Mouse (Mus musculus) fat pad, adult 2 months (tissue): Measurements from ENCODE around the gene Gm13285.
"Not testable (repeated sequence)": the region's sequence is repeated elsewhere in the genome, so short reads cannot be mapped to it uniquely, and the experiment has no call there.

Experiments
- DNase-seq: peaks from one replicate; pipeline ENCODE4 v3.0.0-alpha.2; 2011; ENCODE audit warnings: low read depth, low spot score; ENCODE audit errors: extremely low read depth

The Gm13285 gene

DNA sequence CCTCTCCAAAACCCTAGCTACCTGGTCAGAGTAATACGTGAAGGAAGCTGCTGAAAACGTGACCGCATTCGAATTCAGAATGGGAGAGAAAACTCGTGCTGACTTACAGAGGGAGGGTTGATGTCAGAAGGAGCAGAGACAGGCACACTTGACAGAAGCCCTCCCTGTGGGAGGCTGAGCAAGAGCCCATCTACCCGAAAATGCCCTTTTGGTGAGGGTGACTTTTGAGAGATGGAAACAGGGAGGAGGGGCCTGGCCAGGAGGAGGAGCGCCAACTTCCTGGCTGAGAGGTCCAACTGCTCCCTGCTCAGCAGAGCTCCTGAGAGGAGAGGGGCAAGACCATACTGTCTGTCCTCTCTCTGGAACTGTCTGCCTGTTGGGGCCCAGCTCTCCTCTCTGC lies at the start of gene Gm13285:
Gene Gm13285 (plus strand): TSS at position 301 of the 400 bp plus-strand sequence.
- DNase-seq: not testable (repeated sequence)

GRCm38 (mm10) chr4:88749926-88750325 lies 49.5 kb upstream of the Gm13285 start:
- no peak for DNase-seq

DNA sequence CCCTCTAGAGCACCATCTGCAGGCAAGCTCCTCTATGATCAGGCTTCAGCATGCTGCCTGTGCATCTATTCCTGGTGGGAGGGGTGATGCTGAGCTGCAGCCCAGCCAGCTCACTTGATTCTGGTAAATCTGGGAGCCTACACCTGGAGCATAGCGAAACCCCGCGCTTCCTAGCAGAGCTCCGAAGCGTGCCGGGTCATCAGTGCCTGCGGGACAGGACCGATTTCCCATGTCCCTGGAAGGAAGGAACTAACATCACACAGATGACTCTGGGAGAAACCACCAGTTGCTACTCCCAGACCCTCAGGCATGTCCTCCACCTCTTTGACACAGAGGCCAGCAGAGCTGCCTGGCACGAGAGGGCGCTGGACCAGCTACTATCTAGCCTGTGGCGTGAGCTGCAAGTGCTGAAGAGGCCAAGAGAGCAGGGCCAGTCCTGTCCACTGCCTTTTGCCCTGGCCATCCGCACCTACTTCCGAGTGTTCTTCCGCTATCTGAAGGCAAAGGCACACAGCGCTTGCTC lies 44.6 kb upstream of the Gm13285 start, which contains the start of gene Gm13271:
Gene Gm13271 (plus strand): TSS at position 51 of the 523 bp plus-strand sequence.
- not testable (repeated sequence) for DNase-seq

GRCm38 (mm10) chr4:88756581-88757513 lies 42.6 kb upstream of the Gm13285 start:
- not testable (repeated sequence) for DNase-seq

DNA sequence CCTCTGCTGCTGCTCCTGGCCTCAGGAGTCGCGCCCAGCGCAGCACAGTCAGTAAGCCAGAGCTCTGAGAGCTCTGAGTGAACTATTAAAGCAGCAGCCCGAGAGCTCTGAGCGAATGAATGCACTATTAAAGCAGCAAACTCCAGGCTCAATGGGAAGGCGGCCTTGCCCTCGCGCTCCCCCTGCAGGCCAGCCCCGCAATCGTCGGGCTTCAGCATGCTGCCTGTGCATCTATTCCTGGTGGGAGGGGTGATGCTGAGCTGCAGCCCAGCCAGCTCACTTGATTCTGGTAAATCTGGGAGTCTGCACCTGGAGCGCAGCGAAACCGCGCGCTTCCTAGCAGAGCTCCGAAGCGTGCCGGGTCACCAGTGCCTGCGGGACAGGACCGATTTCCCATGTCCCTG lies 41.8 kb upstream of the Gm13285 start:
- DNase-seq: not testable (repeated sequence)

DNA sequence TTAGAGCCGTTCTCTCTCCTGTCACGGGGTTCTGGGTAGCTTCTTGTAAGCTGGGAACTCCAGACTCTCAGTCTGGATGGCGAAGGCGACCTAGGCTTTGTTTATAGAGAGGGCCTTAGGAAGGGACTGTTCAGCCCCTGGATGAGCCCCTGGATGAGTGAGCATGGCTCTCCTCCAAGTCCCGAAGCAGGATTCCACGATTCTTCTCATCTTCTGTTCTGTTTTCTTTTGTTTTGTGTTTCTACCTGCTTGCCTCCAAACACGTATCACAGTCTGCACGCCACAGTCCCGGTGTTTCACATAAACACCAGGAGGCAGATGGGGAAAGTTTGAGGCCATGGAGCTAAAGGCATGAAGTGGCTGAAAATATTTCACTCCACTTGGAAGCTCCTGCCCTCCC lies 40.7 kb upstream of the Gm13285 start:
- not testable (repeated sequence) for DNase-seq

GRCm38 (mm10) chr4:88759610-88760268 lies 39.7 kb upstream of the Gm13285 start, which contains the start of gene Gm13283:
Gm13283 (plus strand) TSS chr4:88760119.
- DNase-seq: not testable (repeated sequence)

DNA sequence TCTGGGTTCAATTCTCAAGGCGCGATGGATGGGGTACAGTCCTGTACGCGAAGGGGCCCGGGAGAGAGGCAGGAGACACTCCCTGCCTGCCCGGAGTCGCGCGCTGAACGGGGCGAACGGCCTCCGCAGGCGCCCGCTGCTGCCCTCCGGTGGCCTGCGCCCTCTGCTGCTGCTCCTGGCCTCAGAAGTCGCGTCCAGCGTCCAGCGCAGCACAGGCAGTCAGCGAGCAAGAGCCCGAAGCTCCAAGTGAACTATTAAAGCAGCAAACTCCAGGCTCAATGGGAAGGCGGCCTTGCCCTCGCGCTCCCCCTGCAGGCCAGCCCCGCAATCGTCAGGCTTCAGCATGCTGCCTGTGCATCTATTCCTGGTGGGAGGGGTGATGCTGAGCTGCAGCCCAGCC lies 39.0 kb upstream of the Gm13285 start:
- not testable (repeated sequence) for DNase-seq

GRCm38 (mm10) chr4:88761776-88762175 lies 37.7 kb upstream of the Gm13285 start:
- DNase-seq: not testable (repeated sequence)

- not testable (repeated sequence) for DNase-seq
These were observed 37.1 kb upstream of the Gm13285 start for GRCm38 (mm10) chr4:88762341-88762740.

GRCm38 (mm10) chr4:88763384-88764018 lies 36.0 kb upstream of the Gm13285 start:
- not testable (repeated sequence) for DNase-seq

DNA sequence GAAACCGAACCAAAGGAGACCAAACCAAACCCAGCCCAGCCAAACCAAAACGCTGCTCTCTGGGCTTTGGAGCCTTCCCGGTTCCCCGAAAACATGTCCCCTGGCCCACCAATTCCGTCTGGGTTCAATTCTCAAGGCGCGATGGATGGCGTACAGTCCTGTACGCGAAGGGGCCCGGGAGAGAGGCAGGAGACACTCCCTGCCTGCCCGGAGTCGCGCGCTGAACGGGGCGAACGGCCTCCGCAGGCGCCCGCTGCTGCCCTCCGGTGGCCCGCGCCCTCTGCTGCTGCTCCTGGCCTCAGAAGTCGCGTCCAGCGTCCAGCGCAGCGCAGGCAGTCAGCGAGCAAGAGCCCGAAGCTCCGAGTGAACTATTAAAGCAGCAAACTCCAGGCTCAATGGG lies 25.9 kb upstream of the Gm13285 start, which contains the start of gene Gm13290:
Gene Gm13290 (plus strand): TSS at position 301 of the 400 bp plus-strand sequence.
- not testable (repeated sequence) for DNase-seq

DNA sequence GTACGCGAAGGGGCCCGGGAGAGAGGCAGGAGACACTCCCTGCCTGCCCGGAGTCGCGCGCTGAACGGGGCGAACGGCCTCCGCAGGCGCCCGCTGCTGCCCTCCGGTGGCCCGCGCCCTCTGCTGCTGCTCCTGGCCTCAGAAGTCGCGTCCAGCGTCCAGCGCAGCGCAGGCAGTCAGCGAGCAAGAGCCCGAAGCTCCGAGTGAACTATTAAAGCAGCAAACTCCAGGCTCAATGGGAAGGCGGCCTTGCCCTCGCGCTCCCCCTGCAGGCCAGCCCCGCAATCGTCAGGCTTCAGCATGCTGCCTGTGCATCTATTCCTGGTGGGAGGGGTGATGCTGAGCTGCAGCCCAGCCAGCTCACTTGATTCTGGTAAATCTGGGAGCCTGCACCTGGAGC lies 22.8 kb upstream of the Gm13285 start, which contains the start of gene Gm13289:
Gene Gm13289 (plus strand): TSS at position 301 of the 400 bp plus-strand sequence.
- DNase-seq: not testable (repeated sequence)

DNA sequence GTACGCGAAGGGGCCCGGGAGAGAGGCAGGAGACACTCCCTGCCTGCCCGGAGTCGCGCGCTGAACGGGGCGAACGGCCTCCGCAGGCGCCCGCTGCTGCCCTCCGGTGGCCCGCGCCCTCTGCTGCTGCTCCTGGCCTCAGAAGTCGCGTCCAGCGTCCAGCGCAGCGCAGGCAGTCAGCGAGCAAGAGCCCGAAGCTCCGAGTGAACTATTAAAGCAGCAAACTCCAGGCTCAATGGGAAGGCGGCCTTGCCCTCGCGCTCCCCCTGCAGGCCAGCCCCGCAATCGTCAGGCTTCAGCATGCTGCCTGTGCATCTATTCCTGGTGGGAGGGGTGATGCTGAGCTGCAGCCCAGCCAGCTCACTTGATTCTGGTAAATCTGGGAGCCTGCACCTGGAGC lies 19.9 kb upstream of the Gm13285 start, which contains the start of gene Gm13272:
Gene Gm13272 (plus strand): TSS at position 301 of the 400 bp plus-strand sequence.
- DNase-seq: not testable (repeated sequence)

- not testable (repeated sequence) for DNase-seq
These were observed 19.1 kb upstream of the Gm13285 start for GRCm38 (mm10) chr4:88780320-88780719.

DNA sequence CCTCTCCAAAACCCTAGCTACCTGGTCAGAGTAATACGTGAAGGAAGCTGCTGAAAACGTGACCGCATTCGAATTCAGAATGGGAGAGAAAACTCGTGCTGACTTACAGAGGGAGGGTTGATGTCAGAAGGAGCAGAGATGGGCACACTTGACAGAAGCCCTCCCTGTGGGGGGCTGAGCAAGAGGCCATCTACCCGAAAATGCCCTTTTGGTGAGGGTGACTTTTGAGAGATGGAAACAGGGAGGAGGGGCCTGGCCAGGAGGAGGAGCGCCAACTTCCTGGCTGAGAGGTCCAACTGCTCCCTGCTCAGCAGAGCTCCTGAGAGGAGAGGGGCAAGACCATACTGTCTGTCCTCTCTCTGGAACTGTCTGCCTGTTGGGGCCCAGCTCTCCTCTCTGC lies 17.6 kb upstream of the Gm13285 start, which contains the start of gene Ifnz:
Gene Ifnz (plus strand): TSS at position 301 of the 400 bp plus-strand sequence.
- DNase-seq: not testable (repeated sequence)

DNA sequence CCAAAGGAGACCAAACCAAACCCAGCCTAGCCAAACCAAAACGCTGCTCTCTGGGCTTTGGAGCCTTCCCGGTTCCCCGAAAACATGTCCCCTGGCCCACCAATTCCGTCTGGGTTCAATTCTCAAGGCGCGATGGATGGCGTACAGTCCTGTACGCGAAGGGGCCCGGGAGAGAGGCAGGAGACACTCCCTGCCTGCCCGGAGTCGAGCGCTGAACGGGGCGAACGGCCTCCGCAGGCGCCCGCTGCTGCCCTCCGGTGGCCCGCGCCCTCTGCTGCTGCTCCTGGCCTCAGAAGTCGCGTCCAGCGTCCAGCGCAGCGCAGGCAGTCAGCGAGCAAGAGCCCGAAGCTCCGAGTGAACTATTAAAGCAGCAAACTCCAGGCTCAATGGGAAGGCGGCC lies 17.1 kb upstream of the Gm13285 start:
- not testable (repeated sequence) for DNase-seq

DNA sequence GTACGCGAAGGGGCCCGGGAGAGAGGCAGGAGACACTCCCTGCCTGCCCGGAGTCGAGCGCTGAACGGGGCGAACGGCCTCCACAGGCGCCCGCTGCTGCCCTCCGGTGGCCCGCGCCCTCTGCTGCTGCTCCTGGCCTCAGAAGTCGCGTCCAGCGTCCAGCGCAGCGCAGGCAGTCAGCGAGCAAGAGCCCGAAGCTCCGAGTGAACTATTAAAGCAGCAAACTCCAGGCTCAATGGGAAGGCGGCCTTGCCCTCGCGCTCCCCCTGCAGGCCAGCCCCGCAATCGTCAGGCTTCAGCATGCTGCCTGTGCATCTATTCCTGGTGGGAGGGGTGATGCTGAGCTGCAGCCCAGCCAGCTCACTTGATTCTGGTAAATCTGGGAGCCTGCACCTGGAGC lies 14.1 kb upstream of the Gm13285 start, which contains the start of gene Gm13276:
Gene Gm13276 (plus strand): TSS at position 301 of the 400 bp plus-strand sequence.
- not testable (repeated sequence) for DNase-seq

GRCm38 (mm10) chr4:88788402-88788801 lies 11.1 kb upstream of the Gm13285 start, which contains the start of gene Gm13277:
Gm13277 (plus strand) TSS chr4:88788632.
- DNase-seq: not testable (repeated sequence)

GRCm38 (mm10) chr4:88791250-88791649 lies 8.2 kb upstream of the Gm13285 start, which contains the start of gene Gm13278:
Gm13278 (plus strand) TSS chr4:88791550.
- not testable (repeated sequence) for DNase-seq
